18 mouse cellular contexts compared by ENCODE assay signal in the genomic region with DNA sequence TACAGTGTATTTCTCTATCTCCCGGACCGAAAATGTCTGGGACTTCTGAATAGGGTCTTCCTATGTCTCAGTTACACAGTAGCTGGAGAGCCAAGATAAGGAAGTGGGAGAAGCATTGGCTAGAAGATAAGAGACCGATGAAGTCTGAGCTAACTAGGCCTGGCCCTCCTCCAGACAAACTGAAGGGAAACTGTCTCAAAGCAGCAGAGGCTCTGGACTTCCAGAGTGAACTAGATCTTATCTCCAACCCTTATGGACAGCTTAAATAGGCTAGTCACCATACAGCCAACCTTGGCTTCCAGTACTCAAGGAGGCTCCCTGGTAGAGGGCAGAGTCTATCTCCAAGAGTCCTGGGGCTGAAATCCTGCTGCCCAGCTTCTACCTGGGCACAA. TPM values are rescaled to one million over a fixed set of nuclear protein-coding genes. Genes with fewer than 3 reads are reported as not detected.
DNase-seq lines count a peak whose midpoint lies in the region; ATAC-seq and TF ChIP-seq lines count a peak whose summit lies in the region.
"Had no signal": no experiment of that assay in that cellular context is flagged by ENCODE, and none has a peak within 500 bp of the region (broad histone marks: within the 10 kb centered on the region; RNA-seq: fewer than 3 reads in every experiment).

No protein-coding gene starts in this region.

- no peak overlapping the region for H3K4me2 ChIP-seq in stomach, embryonic 15.5 days
- no peak overlapping the region for H3K4me2 ChIP-seq in stomach, postnatal 0 days (replicated peaks; ENCODE audit: low read depth)
- H3K4me2 ChIP-seq in liver, embryonic 15.5 days = peak overlapping the region; percentile 53
- H3K4me2 ChIP-seq in kidney, embryonic 15.5 days = no peak overlapping the region
- H3K4me2 ChIP-seq: embryonic facial prominence, embryonic 13.5 days; midbrain, embryonic 13.5 days had no signal

- TF ChIP-seq EP300 in stomach, postnatal 0 days (optimal IDR thresholded peaks at IDR 0.05) = no peak

- H3K4me1 ChIP-seq in stomach, embryonic 15.5 days = no peaks in the 10 kb centered on the region
- no peaks in the 10 kb centered on the region for H3K4me1 ChIP-seq in stomach, postnatal 0 days (replicated peaks; ENCODE audit: control insufficient read depth, insufficient read depth)
- H3K4me1 ChIP-seq in erythroblast, embryonic 14.5 days (ENCODE audit: control insufficient read depth) = peaks cover 44% of the 10 kb centered on the region
- peaks cover 31% of the 10 kb centered on the region for H3K4me1 ChIP-seq in liver, embryonic 15.5 days (replicated peaks)
- H3K4me1 ChIP-seq in kidney, embryonic 15.5 days = no peaks in the 10 kb centered on the region
- H3K4me1 ChIP-seq: embryonic facial prominence, embryonic 13.5 days; hindbrain, embryonic 10.5 days; midbrain, embryonic 13.5 days had no signal

- H3K27ac ChIP-seq in stomach, embryonic 15.5 days = no peak overlapping the region
- H3K27ac ChIP-seq in stomach, postnatal 0 days (replicated peaks) = no peak overlapping the region
- H3K27ac ChIP-seq in liver, embryonic 15.5 days (replicated peaks) = peak overlapping the region; percentile 84
- no peak overlapping the region for H3K27ac ChIP-seq in kidney, embryonic 15.5 days
- H3K27ac ChIP-seq: embryonic facial prominence, embryonic 13.5 days; heart, adult 2 months; hindbrain, embryonic 10.5 days; left cerebral cortex, adult 2 months; midbrain, embryonic 13.5 days had no signal

- peak; percentile 75; the same call in 1 of the 2 replicates for ATAC-seq in stomach, embryonic 15.5 days (ENCODE audit: insufficient read depth, low FRiP score, low read depth)
- ATAC-seq in stomach, postnatal 0 days (ENCODE audit: low FRiP score, low TSS enrichment) = no peak
- peak; percentile 96 for ATAC-seq in liver, embryonic 15.5 days (ENCODE audit: insufficient read depth)
- ATAC-seq in inflammation-experienced regulatory T-cells, adult 6 months = no peak
- no peak; the same call in 1 of the 2 replicates for ATAC-seq in kidney, embryonic 15.5 days (replicated peaks; ENCODE audit: low FRiP score)
- ATAC-seq: CD4-positive, CD25-positive, alpha-beta regulatory T cell, adult 4 months; forebrain, embryonic 14.5 days; midbrain, embryonic 13.5 days had no signal

- TF ChIP-seq CTCF in stomach, postnatal 0 days (IDR thresholded peaks at IDR 0.05; ENCODE audit: low read depth) = no peak

- no peaks in the 10 kb centered on the region for H3K9me3 ChIP-seq in stomach, embryonic 15.5 days
- no peaks in the 10 kb centered on the region for H3K9me3 ChIP-seq in stomach, postnatal 0 days (ENCODE audit: control insufficient read depth, low read length)
- H3K9me3 ChIP-seq in erythroblast, embryonic 14.5 days (ENCODE audit: control insufficient read depth, low read length) = no peaks in the 10 kb centered on the region
- H3K9me3 ChIP-seq in liver, embryonic 15.5 days (replicated peaks) = no peaks in the 10 kb centered on the region
- H3K9me3 ChIP-seq in kidney, embryonic 15.5 days (replicated peaks) = no peaks in the 10 kb centered on the region
- H3K9me3 ChIP-seq: embryonic facial prominence, embryonic 13.5 days; hindbrain, embryonic 10.5 days; midbrain, embryonic 13.5 days had no signal

- no peak for DNase-seq in stomach, postnatal 0 days (ENCODE audit: low spot score)
- DNase-seq in embryo, embryonic 11 days = no peak
- DNase-seq: cerebellum, postnatal 10 days; heart, adult 2 months; kidney, adult 8-10 months; lung, postnatal 14 days; right cerebral cortex, postnatal 25 days had no signal

- H3K4me3 ChIP-seq in stomach, embryonic 15.5 days (replicated peaks) = no peak overlapping the region
- H3K4me3 ChIP-seq in stomach, postnatal 0 days (ENCODE audit: low read depth, low read length) = no peak overlapping the region
- peak overlapping the region; percentile 4 for H3K4me3 ChIP-seq in erythroblast, embryonic 14.5 days (replicated peaks)
- H3K4me3 ChIP-seq in liver, embryonic 15.5 days (replicated peaks) = 0 out of 2 replicates have a peak overlapping the region, but pooled peaks have one; percentile 9
- H3K4me3 ChIP-seq in kidney, embryonic 15.5 days (replicated peaks) = no peak overlapping the region
- H3K4me3 ChIP-seq: embryonic facial prominence, embryonic 13.5 days; heart, adult 2 months; hindbrain, embryonic 10.5 days; left cerebral cortex, adult 2 months; midbrain, embryonic 13.5 days had no signal

- no peak overlapping the region for H3K9ac ChIP-seq in stomach, embryonic 15.5 days
- no peak overlapping the region for H3K9ac ChIP-seq in stomach, postnatal 0 days (ENCODE audit: low read length)
- H3K9ac ChIP-seq in liver, embryonic 15.5 days = no peak overlapping the region
- no peak overlapping the region for H3K9ac ChIP-seq in kidney, embryonic 15.5 days
- H3K9ac ChIP-seq: embryonic facial prominence, embryonic 13.5 days; midbrain, embryonic 13.5 days had no signal

- H3K27me3 ChIP-seq in stomach, embryonic 15.5 days (replicated peaks) = no peaks in the 10 kb centered on the region
- no peaks in the 10 kb centered on the region for H3K27me3 ChIP-seq in stomach, postnatal 0 days (ENCODE audit: control insufficient read depth, insufficient read depth, low read length)
- H3K27me3 ChIP-seq in erythroblast, embryonic 14.5 days (ENCODE audit: control insufficient read depth) = no peaks in the 10 kb centered on the region
- H3K27me3 ChIP-seq in liver, embryonic 15.5 days = no peaks in the 10 kb centered on the region
- H3K27me3 ChIP-seq in kidney, embryonic 15.5 days = no peaks in the 10 kb centered on the region
- H3K27me3 ChIP-seq: embryonic facial prominence, embryonic 13.5 days; midbrain, embryonic 13.5 days had no signal

- WGBS in stomach, embryonic 15.5 days = 84% methylated on average over 3 of the region's 3 CpGs
- WGBS in stomach, postnatal 0 days = 93% methylated on average over 3 of the region's 3 CpGs
- 11% methylated on average over 3 of the region's 3 CpGs for WGBS in liver, embryonic 15.5 days (ENCODE audit: insufficient replicate concordance)
- 90% methylated on average over 3 of the region's 3 CpGs for WGBS in kidney, embryonic 15.5 days

- peaks cover 64% of the 10 kb centered on the region for H3K36me3 ChIP-seq in stomach, embryonic 15.5 days
- H3K36me3 ChIP-seq in stomach, postnatal 0 days (ENCODE audit: control insufficient read depth, insufficient read depth, low read length) = peaks cover 48% of the 10 kb centered on the region
- peaks cover 100% of the 10 kb centered on the region for H3K36me3 ChIP-seq in erythroblast, embryonic 14.5 days (ENCODE audit: control insufficient read depth)
- peaks cover 100% of the 10 kb centered on the region for H3K36me3 ChIP-seq in liver, embryonic 15.5 days (replicated peaks)
- H3K36me3 ChIP-seq in kidney, embryonic 15.5 days = peaks cover 100% of the 10 kb centered on the region

RNA-seq across cellular contexts. Expression of a gene that starts 16.7 kb away (rescaled TPM):
- 185 and 205 TPM in 2 replicates for polyA plus RNA-seq in stomach, embryonic 15.5 days (2015; fragmentation: Nextera tagmentation; extraction: Ambion mirVana)
- 98.5 and 99.4 TPM in 2 replicates for polyA plus RNA-seq in stomach, postnatal 0 days (2015; fragmentation: Nextera tagmentation; extraction: Ambion mirVana)
- polyA plus RNA-seq in erythroblast, embryonic 14.5 days (2012) = 5.7 and 6.2 TPM in 2 replicates
- 79.3 and 82.7 TPM in 2 replicates for polyA plus RNA-seq in liver, embryonic 15.5 days (2015; fragmentation: Nextera tagmentation; extraction: Ambion mirVana)
- 100 to 1,000 TPM; 258 to 310 (median 262) TPM for polyA plus RNA-seq in inflammation-experienced regulatory T-cells, adult 6 months (2017; shearing (Covaris generic))
- 276 and 287 TPM in 2 replicates for polyA plus RNA-seq in kidney, embryonic 15.5 days (2015; fragmentation: Nextera tagmentation; extraction: Ambion mirVana)

RNA-seq across cellular contexts. Expression of a gene that starts 34.2 kb away (rescaled TPM):
- 67.5 and 73.2 TPM in 2 replicates for polyA plus RNA-seq in stomach, embryonic 15.5 days (2015; fragmentation: Nextera tagmentation; extraction: Ambion mirVana)
- polyA plus RNA-seq in stomach, postnatal 0 days (2015; fragmentation: Nextera tagmentation; extraction: Ambion mirVana) = 45.5 and 53.7 TPM in 2 replicates
- polyA plus RNA-seq in erythroblast, embryonic 14.5 days (2012) = 8.7 and 12.5 TPM in 2 replicates
- 53.1 and 60.5 TPM in 2 replicates for polyA plus RNA-seq in liver, embryonic 15.5 days (2015; fragmentation: Nextera tagmentation; extraction: Ambion mirVana)
- polyA plus RNA-seq in inflammation-experienced regulatory T-cells, adult 6 months (2017; shearing (Covaris generic)) = 10 to 100 TPM; 29.9 to 40.2 (median 31.2) TPM
- polyA plus RNA-seq in kidney, embryonic 15.5 days (2015; fragmentation: Nextera tagmentation; extraction: Ambion mirVana) = 62.3 and 62.9 TPM in 2 replicates

Comparison
In these comparisons a context has a peak if more than half of its experiments do, and no peak if none do; other contexts are left out.
1. ATAC-seq: peak in stomach, embryonic 15.5 days (single experiment) and liver, embryonic 15.5 days (single experiment); none in stomach, postnatal 0 days (single experiment), inflammation-experienced regulatory T-cells, adult 6 months (single experiment) and kidney, embryonic 15.5 days (single experiment).
2. H3K4me3 ChIP-seq: peak in erythroblast, embryonic 14.5 days (single experiment) and liver, embryonic 15.5 days (single experiment); none in stomach, embryonic 15.5 days (single experiment), stomach, postnatal 0 days (single experiment) and kidney, embryonic 15.5 days (single experiment).
3. RNA of a gene that starts 16.7 kb away (polyA plus RNA-seq): 276 to 287 TPM in kidney, embryonic 15.5 days, 258 to 310 TPM in inflammation-experienced regulatory T-cells, adult 6 months, 185 to 205 TPM in stomach, embryonic 15.5 days, 98.5 to 99.4 TPM in stomach, postnatal 0 days and 79.3 to 82.7 TPM in liver, embryonic 15.5 days; 5.7 to 6.2 TPM in erythroblast, embryonic 14.5 days; every median in the first group is over 10 times any median in the second.